Mouse (Mus musculus): ENCODE data around the gene Rab3il1.

DNA sequence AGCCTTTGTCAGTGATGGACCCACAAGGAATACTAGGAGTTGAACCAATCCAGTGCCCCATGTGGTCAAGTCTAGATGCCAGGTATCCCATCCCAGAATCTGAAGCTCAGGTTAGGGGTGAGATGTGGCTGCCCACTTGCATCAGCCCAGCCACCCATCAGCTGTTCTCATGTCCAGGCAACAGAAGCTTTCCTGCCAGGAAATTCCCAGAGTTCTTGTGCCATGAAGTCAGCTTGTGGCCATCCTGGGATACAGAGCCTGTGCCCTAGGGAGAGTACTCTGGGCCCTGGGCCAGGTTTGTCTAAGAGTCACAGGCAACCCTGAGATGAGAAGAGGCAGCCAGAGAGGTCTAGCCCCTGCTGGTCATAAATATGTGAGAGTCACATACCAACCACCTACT, 42.2 kb downstream of the Rab3il1 start:
- TF ChIP-seq TAL1 (IDR thresholded peaks at IDR 0.05; ENCODE audit: low read length) (no peak), GATA1 (IDR thresholded peaks at IDR 0.05; ENCODE audit: low read length) (no peak)

Measured in erythroblast, embryonic 14.5 days (primary cell).